Mouse (Mus musculus): ENCODE results near the gene Ehmt1. TPM values are rescaled to one million over a fixed set of nuclear protein-coding genes. Genes with fewer than 3 reads are reported as not detected.

The Ehmt1 gene
- polyA plus RNA-seq, 1 experiment, result 32.9 TPM

GRCm38 (mm10) chr2:24809746-24810145 lies 109.7 kb downstream of the Ehmt1 start:
- no peak overlapping the region; the same call in 1 of the 2 replicates for H3K27ac ChIP-seq (ENCODE audit: insufficient read depth, low read depth, low read length)
- H3K4me3 ChIP-seq (ENCODE audit: insufficient read depth, low read length), result no peak overlapping the region
- H3K4me1 ChIP-seq (ENCODE audit: control insufficient read depth, insufficient read depth, low read length), result peaks cover 16% of the 10 kb centered on the region
- TF ChIP-seq POLR2A (IDR thresholded peaks at IDR 0.05; ENCODE audit: borderline replicate concordance, low read depth, low read length) (no peak), CTCF (IDR thresholded peaks at IDR 0.05; ENCODE audit: low read depth, low read length) (no peak)

GRCm38 (mm10) chr2:24807691-24808090 lies 111.7 kb downstream of the Ehmt1 start:
- TF ChIP-seq CTCF (IDR thresholded peaks at IDR 0.05; ENCODE audit: low read depth, low read length) (no peak), POLR2A (IDR thresholded peaks at IDR 0.05; ENCODE audit: borderline replicate concordance, low read depth, low read length) (no peak)
- no peak overlapping the region for H3K27ac ChIP-seq (ENCODE audit: insufficient read depth, low read depth, low read length)
- H3K4me3 ChIP-seq (ENCODE audit: insufficient read depth, low read length), result no peak overlapping the region
- peaks cover 16% of the 10 kb centered on the region for H3K4me1 ChIP-seq (ENCODE audit: control insufficient read depth, insufficient read depth, low read length)

GRCm38 (mm10) chr2:24807036-24807435 lies 112.4 kb downstream of the Ehmt1 start:
- no peak overlapping the region for H3K4me3 ChIP-seq (ENCODE audit: insufficient read depth, low read length)
- H3K27ac ChIP-seq (ENCODE audit: insufficient read depth, low read depth, low read length), result no peak overlapping the region
- peaks cover 16% of the 10 kb centered on the region for H3K4me1 ChIP-seq (ENCODE audit: control insufficient read depth, insufficient read depth, low read length)
- no peak for TF ChIP-seq CTCF (IDR thresholded peaks at IDR 0.05; ENCODE audit: low read depth, low read length)
- no peak for TF ChIP-seq POLR2A (IDR thresholded peaks at IDR 0.05; ENCODE audit: borderline replicate concordance, low read depth, low read length)

GRCm38 (mm10) chr2:24806143-24806542 lies 113.3 kb downstream of the Ehmt1 start:
- peaks cover 16% of the 10 kb centered on the region for H3K4me1 ChIP-seq (ENCODE audit: control insufficient read depth, insufficient read depth, low read length)
- no peak for TF ChIP-seq POLR2A (IDR thresholded peaks at IDR 0.05; ENCODE audit: borderline replicate concordance, low read depth, low read length)
- no peak for TF ChIP-seq CTCF (IDR thresholded peaks at IDR 0.05; ENCODE audit: low read depth, low read length)
- H3K4me3 ChIP-seq (ENCODE audit: insufficient read depth, low read length), result no peak overlapping the region
- H3K27ac ChIP-seq (ENCODE audit: insufficient read depth, low read depth, low read length), result no peak overlapping the region

GRCm38 (mm10) chr2:24805621-24806020 lies 113.8 kb downstream of the Ehmt1 start:
- no peak overlapping the region for H3K4me3 ChIP-seq (ENCODE audit: insufficient read depth, low read length)
- H3K27ac ChIP-seq (ENCODE audit: insufficient read depth, low read depth, low read length), result no peak overlapping the region
- TF ChIP-seq CTCF (IDR thresholded peaks at IDR 0.05; ENCODE audit: low read depth, low read length) (no peak), POLR2A (IDR thresholded peaks at IDR 0.05; ENCODE audit: borderline replicate concordance, low read depth, low read length) (no peak)
- peaks cover 14% of the 10 kb centered on the region for H3K4me1 ChIP-seq (ENCODE audit: control insufficient read depth, insufficient read depth, low read length)

- Histone ChIP-seq H3K4me3 (ENCODE audit: insufficient read depth, low read length) (no peak overlapping the region), H3K4me1 (ENCODE audit: control insufficient read depth, insufficient read depth, low read length) (0 out of 2 replicates have a peak, but pooled peaks cover 7% of the 10 kb centered on the region), H3K27ac (ENCODE audit: insufficient read depth, low read depth, low read length) (no peak overlapping the region)
- TF ChIP-seq CTCF (IDR thresholded peaks at IDR 0.05; ENCODE audit: low read depth, low read length) (no peak), POLR2A (IDR thresholded peaks at IDR 0.05; ENCODE audit: borderline replicate concordance, low read depth, low read length) (no peak)
Observed at GRCm38 (mm10) chr2:24796833-24797457, 122.5 kb downstream of the Ehmt1 start.

GRCm38 (mm10) chr2:24787250-24787649 lies 132.2 kb downstream of the Ehmt1 start:
- Histone ChIP-seq H3K4me1 (ENCODE audit: control insufficient read depth, insufficient read depth, low read length) (peaks cover 17% of the 10 kb centered on the region), H3K4me3 (ENCODE audit: insufficient read depth, low read length) (no peak overlapping the region), H3K27ac (ENCODE audit: insufficient read depth, low read depth, low read length) (no peak overlapping the region)
- TF ChIP-seq CTCF (IDR thresholded peaks at IDR 0.05; ENCODE audit: low read depth, low read length), result no peak
- no peak for TF ChIP-seq POLR2A (IDR thresholded peaks at IDR 0.05; ENCODE audit: borderline replicate concordance, low read depth, low read length)

GRCm38 (mm10) chr2:24781253-24781652 lies 138.2 kb downstream of the Ehmt1 start:
- H3K4me3 ChIP-seq (ENCODE audit: insufficient read depth, low read length), result no peak overlapping the region
- no peak overlapping the region for H3K27ac ChIP-seq (ENCODE audit: insufficient read depth, low read depth, low read length)
- TF ChIP-seq CTCF (IDR thresholded peaks at IDR 0.05; ENCODE audit: low read depth, low read length), result peak; percentile 55
- no peak for TF ChIP-seq POLR2A (IDR thresholded peaks at IDR 0.05; ENCODE audit: borderline replicate concordance, low read depth, low read length)
- peaks cover 18% of the 10 kb centered on the region for H3K4me1 ChIP-seq (ENCODE audit: control insufficient read depth, insufficient read depth, low read length)

- no peak overlapping the region for H3K4me3 ChIP-seq (ENCODE audit: insufficient read depth, low read length)
- H3K27ac ChIP-seq (ENCODE audit: insufficient read depth, low read depth, low read length), result peak overlapping the region; percentile 72; the same call in 1 of the 2 replicates
- H3K4me1 ChIP-seq (ENCODE audit: control insufficient read depth, insufficient read depth, low read length), result peaks cover 33% of the 10 kb centered on the region
- no peak for TF ChIP-seq CTCF (IDR thresholded peaks at IDR 0.05; ENCODE audit: low read depth, low read length)
- no peak for TF ChIP-seq POLR2A (IDR thresholded peaks at IDR 0.05; ENCODE audit: borderline replicate concordance, low read depth, low read length)
Observed at GRCm38 (mm10) chr2:24776831-24777230, 142.6 kb downstream of the Ehmt1 start.

GRCm38 (mm10) chr2:24775951-24776587 lies 143.3 kb downstream of the Ehmt1 start:
- peak overlapping the region; percentile 72 for H3K27ac ChIP-seq (ENCODE audit: insufficient read depth, low read depth, low read length)
- peaks cover 33% of the 10 kb centered on the region for H3K4me1 ChIP-seq (ENCODE audit: control insufficient read depth, insufficient read depth, low read length)
- H3K4me3 ChIP-seq (ENCODE audit: insufficient read depth, low read length), result no peak overlapping the region
- TF ChIP-seq CTCF (IDR thresholded peaks at IDR 0.05; ENCODE audit: low read depth, low read length), result no peak
- TF ChIP-seq POLR2A (IDR thresholded peaks at IDR 0.05; ENCODE audit: borderline replicate concordance, low read depth, low read length), result no peak
